Mouse (Mus musculus): ENCODE data around the gene Zfp131.
"Not testable (repeated sequence)": the region's sequence is repeated elsewhere in the genome, so short reads cannot be mapped to it uniquely, and the experiment has no call there.

DNA sequence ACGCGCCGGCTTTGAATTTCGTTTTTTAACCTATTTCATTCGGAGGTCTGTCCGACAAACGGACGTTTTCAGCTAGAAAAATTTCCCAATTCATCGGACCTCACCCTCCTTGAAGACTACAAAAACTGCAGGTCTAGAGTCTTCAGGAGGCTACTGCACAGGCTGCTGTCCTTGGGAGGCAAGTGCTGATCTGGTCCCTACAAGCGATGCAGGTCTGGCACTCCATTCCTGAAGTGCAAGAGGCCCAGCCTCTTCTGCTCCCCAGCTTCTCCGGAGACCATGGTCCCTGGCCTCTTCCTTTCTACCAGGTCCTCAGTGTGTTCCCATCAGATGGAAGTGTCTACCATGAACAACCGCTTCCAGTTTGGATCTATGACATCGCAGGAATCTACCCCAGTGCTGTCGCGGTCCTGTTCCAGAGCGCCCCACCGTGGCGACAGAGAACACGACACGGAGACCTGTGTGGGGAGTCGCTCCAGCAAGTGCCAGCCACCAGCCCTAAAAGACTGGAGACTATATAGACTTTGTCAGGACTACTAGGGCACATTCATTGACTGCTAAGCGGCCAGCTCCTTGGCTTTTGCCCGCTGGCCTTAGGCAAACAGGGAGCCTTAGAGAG, 47.1 kb upstream of the Zfp131 start:
- peak; percentile 45; the same call in 1 of the 2 replicates for TF ChIP-seq CTCF (IDR thresholded peaks at IDR 0.05; ENCODE audit: borderline replicate concordance, extremely low read depth, insufficient read depth, insufficient read length)
- TF ChIP-seq POLR2A (IDR thresholded peaks at IDR 0.05; ENCODE audit: borderline replicate concordance, extremely low read depth, insufficient read depth, insufficient read length, poor library complexity, severe bottlenecking), result not testable (repeated sequence)

Data from brain, embryonic 14.5 days (tissue).